Mouse (Mus musculus): ENCODE data around the gene Exoc7.

Gene Exoc7

DNA sequence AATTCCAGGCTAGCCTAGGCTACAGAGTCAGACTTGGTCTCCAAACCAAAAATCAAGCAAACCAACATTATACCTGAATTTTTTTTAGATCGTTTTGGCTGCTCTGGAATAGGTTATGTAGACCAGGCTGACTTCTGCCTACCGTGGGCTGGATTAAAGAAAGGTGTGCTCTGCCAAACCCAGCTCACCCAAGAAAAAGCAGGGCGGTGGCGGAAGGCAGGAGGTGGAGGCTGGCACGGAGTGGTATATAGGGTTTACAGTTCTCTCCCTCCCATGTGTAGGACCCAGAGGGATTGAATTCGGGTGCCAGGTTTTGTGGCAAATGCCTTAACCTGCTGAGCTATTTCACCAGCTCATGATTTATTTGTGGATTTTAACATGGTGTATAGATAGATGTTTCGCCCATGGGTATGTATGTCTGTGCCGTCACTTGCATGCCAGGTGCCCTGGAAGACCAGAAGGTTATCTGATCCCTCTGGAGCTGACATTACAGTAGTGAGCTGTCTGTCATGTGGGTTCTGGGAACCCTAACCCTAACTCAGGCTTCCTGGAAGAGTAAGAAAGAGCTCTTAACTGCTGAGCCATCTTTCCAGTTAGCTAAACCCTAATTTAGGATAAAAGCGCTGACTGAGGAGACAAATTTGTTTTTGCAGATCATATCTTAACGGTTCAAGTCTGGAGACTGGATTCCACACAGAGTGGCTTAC lies at the start of gene Exoc7:
Exoc7 (minus strand) TSS at position 215 of the 707 bp plus-strand sequence.
- no peak for DNase-seq (ENCODE audit: low spot score in 2 of 2)

DNA sequence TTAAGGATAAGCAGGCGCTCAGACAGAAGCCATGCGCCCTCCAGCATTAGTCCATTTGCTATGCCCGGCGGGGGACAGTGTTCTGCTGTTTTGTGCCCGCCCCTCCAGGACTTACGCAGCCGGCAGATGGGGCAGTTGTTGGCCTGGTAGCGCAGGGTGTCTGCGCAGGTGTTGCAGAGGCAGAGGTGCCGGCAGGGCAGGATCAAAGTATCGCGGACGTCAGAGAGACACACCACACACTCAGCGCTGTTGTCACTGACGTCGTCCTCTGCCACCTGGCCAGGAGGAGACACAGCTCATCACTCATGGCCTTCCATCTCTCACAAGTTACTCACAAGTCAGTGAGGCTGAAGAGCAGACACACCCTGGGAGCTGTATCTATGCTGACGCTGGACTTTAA lies 47.5 kb upstream of the Exoc7 start:
- DNase-seq (ENCODE audit: low spot score in 2 of 2): no peak

GRCm38 (mm10) chr11:116353535-116353934 lies 46.5 kb upstream of the Exoc7 start:
- no peak for DNase-seq (ENCODE audit: low spot score in 2 of 2)

GRCm38 (mm10) chr11:116351294-116351693 lies 44.3 kb upstream of the Exoc7 start:
- DNase-seq (ENCODE audit: low spot score in 2 of 2): no peak

DNA sequence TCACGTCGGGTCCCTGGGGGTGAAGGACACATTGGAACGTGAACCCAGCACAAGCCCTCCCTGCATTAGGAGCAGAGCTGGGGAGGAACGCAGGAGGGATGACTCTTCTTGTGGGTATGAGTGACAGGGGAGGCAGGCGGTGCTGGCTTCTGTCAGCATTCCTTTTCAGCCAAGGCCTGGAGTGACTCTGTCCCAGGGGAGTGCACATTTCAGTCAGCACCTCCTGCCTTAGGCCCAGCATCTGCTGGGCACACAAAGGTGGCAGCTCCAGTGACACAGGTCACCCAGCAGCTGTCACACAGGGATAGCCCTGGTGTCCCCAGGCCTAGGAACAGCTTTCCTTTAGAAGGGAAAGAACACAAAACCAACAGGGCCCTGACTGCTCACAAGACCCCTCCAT lies 40.9 kb upstream of the Exoc7 start:
- DNase-seq (ENCODE audit: low spot score in 2 of 2): no peak

DNA sequence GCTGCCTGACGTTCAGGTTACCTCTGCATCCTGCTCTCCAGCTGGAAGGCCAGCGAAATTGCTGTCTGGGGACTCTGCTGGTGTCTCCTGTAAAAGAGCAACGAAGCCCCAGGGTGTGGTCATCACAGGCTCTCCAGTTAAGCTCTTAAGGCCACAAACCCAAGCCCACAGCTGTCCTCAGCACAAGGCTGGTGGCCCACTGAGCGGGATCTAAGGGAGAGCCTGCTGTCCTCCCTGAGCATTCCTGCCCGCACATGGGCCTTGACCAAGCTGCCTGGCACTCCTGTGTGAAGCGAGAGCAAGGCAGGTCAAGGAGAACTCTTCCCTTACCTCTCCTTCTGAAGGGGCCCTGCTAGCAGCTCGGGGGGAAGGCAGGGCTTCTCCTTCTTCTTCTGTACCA lies 40.0 kb upstream of the Exoc7 start:
- DNase-seq (ENCODE audit: low spot score in 2 of 2): no peak

- DNase-seq (ENCODE audit: low spot score in 2 of 2): peak in 1 of 2 experiments; percentile 46
Observed at GRCm38 (mm10) chr11:116342069-116342791, 35.2 kb upstream of the Exoc7 start.

DNA sequence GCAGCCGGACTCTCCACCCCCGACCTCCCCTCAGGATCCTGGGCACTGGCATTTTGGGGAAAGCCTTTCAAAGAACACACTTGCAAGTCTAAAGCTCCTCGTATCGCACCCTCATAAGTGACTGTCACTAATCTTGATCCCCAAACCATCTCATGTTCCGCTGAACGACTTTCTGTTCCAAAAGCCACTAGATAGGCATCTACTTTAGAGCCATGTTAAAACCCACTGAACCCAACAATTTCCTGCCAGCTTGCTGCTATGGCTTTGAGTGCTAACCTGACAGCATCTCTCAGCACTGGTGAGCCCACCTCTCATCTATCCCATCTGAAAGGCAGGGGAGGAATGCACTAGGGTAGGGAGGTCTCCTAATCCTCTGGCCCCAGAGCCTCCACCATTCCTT lies 30.5 kb upstream of the Exoc7 start:
- no peak for DNase-seq (ENCODE audit: low spot score in 2 of 2)

- DNase-seq (ENCODE audit: low spot score in 2 of 2): no peak
Observed at GRCm38 (mm10) chr11:116337000-116337399, 30.0 kb upstream of the Exoc7 start.

DNA sequence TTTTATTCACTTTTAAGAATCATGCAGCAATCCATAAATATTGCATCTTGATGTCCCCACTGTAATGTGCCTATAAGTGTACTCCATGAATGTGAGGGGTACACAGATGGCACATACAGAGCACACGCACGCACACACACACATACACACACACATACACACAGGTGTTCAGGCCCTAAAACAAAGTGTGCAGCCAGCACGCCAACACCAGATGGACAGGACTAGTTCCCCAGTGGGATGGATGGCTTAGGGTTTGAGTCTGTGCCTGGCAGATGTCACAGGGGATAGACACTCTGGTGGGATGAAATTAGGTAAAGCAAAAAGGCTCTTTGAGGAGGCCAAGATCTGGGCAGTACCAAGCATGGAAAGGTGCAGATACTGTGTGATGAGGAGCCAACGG lies 29.4 kb upstream of the Exoc7 start:
- no peak for DNase-seq (ENCODE audit: low spot score in 2 of 2)

DNA sequence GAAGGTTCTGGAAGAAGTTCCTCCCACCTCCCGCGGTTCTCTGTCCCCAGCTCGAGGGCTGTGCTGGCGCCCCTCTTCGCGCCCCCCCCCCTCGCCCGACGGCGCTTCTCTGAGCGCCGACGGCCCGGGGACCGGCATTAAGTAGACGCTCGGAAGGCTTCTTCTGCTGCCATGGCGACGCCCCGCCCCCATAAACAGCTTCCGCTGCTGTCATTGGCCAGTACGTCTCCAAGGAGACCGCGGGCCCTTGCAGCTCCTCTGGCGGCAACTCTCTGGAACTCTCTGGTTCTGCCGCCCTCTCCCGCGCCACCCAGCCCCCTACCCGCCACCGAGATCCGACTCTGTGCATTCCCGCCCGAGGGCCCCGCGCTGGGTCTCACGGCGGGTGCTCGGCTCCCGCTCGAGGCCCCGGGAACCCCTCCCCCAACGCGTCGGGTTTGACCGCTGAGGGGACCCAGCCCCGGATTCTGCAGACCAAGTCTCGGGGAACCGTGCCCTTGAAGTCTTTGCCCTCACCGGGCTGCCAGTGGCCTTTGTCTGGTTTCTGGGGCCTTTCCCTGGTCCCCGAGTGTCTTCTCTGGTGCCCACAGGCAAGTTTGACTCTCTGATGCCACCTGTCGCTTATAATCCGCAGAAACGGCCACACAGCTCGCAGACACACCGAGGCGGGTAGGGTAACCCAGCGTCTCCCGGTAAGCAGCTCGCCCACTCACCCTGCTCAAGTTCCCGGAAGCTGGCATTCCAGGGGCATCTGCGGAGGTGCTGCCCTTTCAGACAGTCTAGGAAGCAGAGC lies 28.4 kb upstream of the Exoc7 start, which contains the start of gene Foxj1:
Foxj1 (minus strand) TSS at position 156 of the 793 bp plus-strand sequence.
- peak; percentile 97 to 99 for DNase-seq (ENCODE audit: low spot score in 2 of 2)

GRCm38 (mm10) chr11:116334417-116334782 lies 27.4 kb upstream of the Exoc7 start:
- DNase-seq (ENCODE audit: low spot score in 2 of 2): no peak

DNA sequence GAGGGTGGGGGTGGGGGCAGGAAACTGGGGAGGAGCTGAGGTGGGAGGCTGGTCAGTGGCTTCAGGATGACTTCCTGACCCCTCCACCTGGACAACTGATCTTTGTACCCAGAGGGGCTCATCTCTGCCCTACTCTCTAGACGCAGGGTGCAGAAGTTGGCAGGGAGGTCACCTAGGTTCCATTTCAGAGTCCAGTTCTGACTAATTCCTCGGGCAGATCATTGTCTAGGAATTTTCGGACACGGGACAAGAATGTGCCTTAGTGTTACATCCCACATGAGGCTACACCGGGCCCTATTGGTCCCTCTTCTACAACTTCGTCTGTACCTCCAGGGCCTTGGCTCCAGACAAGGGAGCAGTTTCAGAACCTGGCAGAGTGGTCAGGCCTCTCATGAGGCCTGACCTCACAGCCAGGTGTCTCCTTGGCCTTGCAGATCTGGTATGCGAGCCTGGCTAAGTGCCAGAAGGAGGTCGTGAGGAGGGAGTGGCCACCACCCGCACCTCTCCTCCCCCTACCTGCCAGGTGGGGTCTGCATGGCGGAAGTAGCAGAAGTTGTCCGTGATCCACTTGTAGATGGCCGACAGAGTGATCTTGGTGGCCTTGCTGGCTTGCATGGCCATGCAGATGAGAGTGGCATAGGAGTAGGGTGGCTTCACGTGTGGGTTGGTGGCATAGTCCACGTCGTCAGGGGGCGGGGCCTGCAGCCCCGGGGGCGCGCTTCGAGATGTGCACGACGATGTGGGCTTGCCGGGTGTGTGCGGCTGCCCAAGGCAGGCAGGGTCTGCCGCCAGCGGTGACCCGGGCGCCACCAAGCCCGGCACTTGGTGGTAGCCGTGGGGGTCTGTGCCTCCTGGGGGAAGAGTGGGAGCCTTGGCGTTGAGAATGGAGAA lies 26.7 kb upstream of the Exoc7 start:
- DNase-seq (ENCODE audit: low spot score in 2 of 2): no peak

GRCm38 (mm10) chr11:116332983-116333270 lies 25.9 kb upstream of the Exoc7 start:
- DNase-seq (ENCODE audit: low spot score in 2 of 2): no peak

DNA sequence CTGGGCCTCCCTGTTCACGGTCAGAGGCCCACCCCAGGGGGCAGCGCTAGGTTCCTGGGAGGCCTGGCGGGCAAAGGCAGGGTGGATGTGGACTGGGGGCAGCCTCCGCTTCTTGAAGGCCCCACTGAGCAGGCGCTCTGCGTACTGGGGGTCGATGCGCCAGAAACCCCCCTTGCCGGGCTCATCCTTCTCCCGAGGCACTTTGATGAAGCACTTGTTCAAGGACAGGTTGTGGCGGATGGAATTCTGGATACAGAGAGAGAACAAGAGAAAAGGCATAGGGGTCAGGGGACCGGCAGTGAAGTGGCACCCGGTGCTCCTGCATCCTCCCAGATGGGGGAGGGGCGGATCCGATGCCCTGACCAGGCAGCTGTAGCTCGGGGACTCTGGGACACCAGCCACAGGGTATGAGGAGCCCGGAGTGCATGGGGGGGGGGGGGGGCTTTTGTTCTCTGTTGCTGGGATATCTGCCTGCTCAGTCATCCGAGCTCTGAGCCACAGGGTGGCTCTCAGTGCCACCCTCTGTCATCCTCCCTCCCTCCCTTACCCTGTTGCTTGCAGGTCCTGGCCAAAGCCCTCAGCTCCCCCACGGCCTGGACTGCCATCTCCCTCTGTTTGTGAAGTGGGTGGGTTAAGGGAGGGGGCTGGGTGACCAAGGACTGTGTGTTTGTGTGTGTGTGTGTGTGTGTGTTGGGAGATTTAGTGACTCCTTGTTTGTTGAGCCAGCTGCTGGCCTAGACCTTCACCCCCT lies 25.4 kb upstream of the Exoc7 start:
- peak in 1 of 2 experiments; percentile 42 for DNase-seq (ENCODE audit: low spot score in 2 of 2)

- DNase-seq (ENCODE audit: low spot score in 2 of 2): no peak
Observed at GRCm38 (mm10) chr11:116330211-116330518, 23.1 kb upstream of the Exoc7 start.

DNA sequence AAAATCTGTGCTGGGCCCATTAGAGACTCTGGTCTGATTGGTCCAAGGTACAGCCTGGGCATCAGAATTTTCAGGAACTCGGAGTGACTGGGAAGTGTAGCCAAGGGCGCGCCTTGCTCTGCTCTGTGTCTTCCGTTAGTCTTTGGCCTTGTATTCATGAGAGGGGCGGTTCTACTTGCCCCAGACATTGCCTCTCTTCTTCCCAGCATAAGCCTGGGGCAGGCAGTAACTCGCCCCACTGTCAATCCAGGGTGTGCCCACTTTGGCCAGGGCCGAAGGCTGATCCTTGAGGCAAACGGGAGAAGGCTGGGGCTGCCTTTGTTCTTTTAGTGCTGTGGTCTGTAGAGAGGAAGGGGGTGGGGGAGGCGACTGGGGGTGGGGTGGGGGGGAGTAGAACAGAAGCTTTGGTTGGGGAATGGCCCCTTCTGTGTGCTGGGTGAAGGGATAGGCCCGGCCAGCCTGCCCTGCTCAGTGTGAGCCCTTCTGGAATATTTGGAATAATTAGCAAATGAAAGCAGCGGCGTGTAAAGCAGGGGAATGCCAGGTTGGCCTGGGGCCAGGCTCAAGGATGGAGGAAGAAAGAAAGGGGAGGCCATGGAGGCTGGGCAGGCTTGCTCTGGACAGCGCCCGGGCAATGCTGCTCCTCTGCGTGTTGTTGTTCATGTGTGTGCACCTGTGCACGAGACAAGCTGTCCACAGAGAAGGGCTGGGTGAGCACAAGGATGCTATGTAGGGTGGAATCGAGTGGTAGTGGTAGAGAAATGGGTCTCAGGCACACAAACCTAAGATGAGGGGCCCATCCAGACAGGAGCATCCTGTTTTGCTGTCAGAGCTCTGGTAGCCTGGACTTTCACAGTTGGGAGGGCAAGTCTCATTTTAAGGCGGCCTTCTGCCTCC lies 22.5 kb upstream of the Exoc7 start:
- DNase-seq (ENCODE audit: low spot score in 2 of 2): peak in 1 of 2 experiments; percentile 76

GRCm38 (mm10) chr11:116326963-116327603 lies 20.1 kb upstream of the Exoc7 start:
- no peak for DNase-seq (ENCODE audit: low spot score in 2 of 2)
